Mouse (Mus musculus) hindbrain, postnatal 0 days (tissue): ENCODE measurements around the gene Flrt2. TPM values are rescaled to one million over a fixed set of nuclear protein-coding genes. Genes with fewer than 3 reads are reported as not detected.

Experiments
- ATAC-seq: fragments of 200-750 bp; cut with Nextera tagmentation; 2 replicates; pipeline ENCODE4 v1.8.0; 2017; ENCODE audit warnings: mild to moderate bottlenecking, moderate TSS enrichment, moderate library complexity
- DNase-seq: peaks from one replicate; pipeline ENCODE4 v3.0.0-alpha.2; 2015; ENCODE audit warnings: low spot score
- H3K27ac ChIP-seq: fragments of 300-500 bp; sonication (generic); 2 replicates; pipeline ENCODE4 v1.5.1; 2014; ENCODE audit warnings: mild to moderate bottlenecking
- H3K27me3 ChIP-seq: fragments of 300-500 bp; sonication (generic); 2 replicates; pipeline ENCODE4 v1.6.1; 2014; ENCODE audit warnings: low read length, mixed read lengths; ENCODE audit not compliant: insufficient read depth
- H3K36me3 ChIP-seq: fragments of 300-500 bp; sonication (generic); 2 replicates; pipeline ENCODE4 v1.6.1; 2014; ENCODE audit warnings: low read length, mixed read lengths; ENCODE audit not compliant: insufficient read depth
- H3K4me1 ChIP-seq: fragments of 300-500 bp; sonication (generic); 2 replicates; pipeline ENCODE4 v1.6.1; 2014; ENCODE audit warnings: antibody characterized with exemption, low read length, mixed read lengths; ENCODE audit not compliant: insufficient read depth
- H3K4me2 ChIP-seq: fragments of 300-500 bp; sonication (generic); 2 replicates; pipeline ENCODE4 v1.6.1; 2014; ENCODE audit warnings: low read depth, mild to moderate bottlenecking, low read length, moderate library complexity, mixed read lengths
- H3K4me3 ChIP-seq: fragments of 300-500 bp; sonication (generic); 2 replicates; pipeline ENCODE4 v1.5.1; 2014; ENCODE audit warnings: low read length
- H3K9ac ChIP-seq: fragments of 300-500 bp; sonication (generic); replicated peaks from 2 replicates; pipeline ENCODE4 v1.6.1; 2014; ENCODE audit warnings: mild to moderate bottlenecking, low read length, moderate library complexity, mixed read lengths
- H3K9me3 ChIP-seq: fragments of 300-500 bp; sonication (generic); 2 replicates; pipeline ENCODE4 v1.6.1; 2016; ENCODE audit warnings: low read length, mixed read lengths
- CTCF ChIP-seq: IDR thresholded peaks from 2 replicates; pipeline ENCODE4 v1.5.1; 2016; ENCODE audit warnings: antibody characterized with exemption, control low read depth, low read depth
- WGBS: fragments of 180-500 bp; shearing (Covaris S2); extraction: QIAGEN DNeasy Blood & Tissue Kit; methylation state at CpG from one replicate; pipeline ENCODE4 v1.1.7; 2014; 5-methylcytosine and 5-hydroxymethylcytosine counted together
- polyA plus RNA-seq: library from polyadenylated mRNA; unstranded; fragments of >200 nt; fragmentation: Nextera tagmentation; extraction: Ambion mirVana; gene quantifications from 2 replicates; pipeline ENCODE4 v1.2.1, GENCODE M21; 2015
- total RNA-seq: library from RNA; depleted of rRNA; stranded (reverse); fragments of >200 nt; gene quantifications from 2 replicates; pipeline ENCODE4 v1.2.3, GENCODE M21; 2014

Gene Flrt2
- total and polyA plus RNA-seq, 2 experiments from 2014 or later = 12.5 to 40.9 TPM

- DNase-seq = no peak
- ATAC-seq = peak; percentile 3; the same call in 1 of the 2 replicates
- WGBS = 0% methylated on average over 26 of the region's 28 CpGs
- Histone ChIP-seq H3K36me3 (no peaks in the 10 kb centered on the region), H3K4me2 (peak overlapping the region; percentile 75), H3K9me3 (no peaks in the 10 kb centered on the region), H3K4me1 (0 out of 2 replicates have a peak, but pooled peaks cover 9% of the 10 kb centered on the region), H3K27ac (peak overlapping the region; percentile 92), H3K4me3 (peak overlapping the region; percentile 67), H3K9ac (peak overlapping the region; percentile 64), H3K27me3 (no peaks in the 10 kb centered on the region)
- TF ChIP-seq CTCF = 0 out of 2 replicates have a peak, but pooled peaks have one; percentile 12
These were observed 4.0 kb downstream of the Flrt2 start for GRCm38 (mm10) chr12:95695834-95696521.

- no peak for ATAC-seq
- Histone ChIP-seq H3K4me2 (peak overlapping the region; percentile 75), H3K27ac (peak overlapping the region; percentile 92; the same call in 1 of the 2 replicates), H3K9ac (peak overlapping the region; percentile 64), H3K9me3 (no peaks in the 10 kb centered on the region), H3K36me3 (no peaks in the 10 kb centered on the region), H3K4me3 (peak overlapping the region; percentile 67), H3K4me1 (0 out of 2 replicates have a peak, but pooled peaks cover 6% of the 10 kb centered on the region), H3K27me3 (no peaks in the 10 kb centered on the region)
- peak; percentile 40 for DNase-seq
- 4% methylated on average over 6 of the region's 6 CpGs for WGBS
- TF ChIP-seq CTCF = no peak
These were observed 4.5 kb downstream of the Flrt2 start for GRCm38 (mm10) chr12:95696522-95697025.

GRCm38 (mm10) chr12:95698556-95698955 is 6.5 kb downstream of the Flrt2 start:
- peak; percentile 49 for TF ChIP-seq CTCF
- H3K9ac ChIP-seq = no peak overlapping the region
- H3K4me2 ChIP-seq = peak overlapping the region; percentile 75
- ATAC-seq (no peak), DNase-seq (peak; percentile 51)
- no peaks in the 10 kb centered on the region for H3K36me3 ChIP-seq
- H3K27ac ChIP-seq = no peak overlapping the region
- no peaks in the 10 kb centered on the region for H3K9me3 ChIP-seq
- H3K4me1 ChIP-seq = 0 out of 2 replicates have a peak, but pooled peaks cover 4% of the 10 kb centered on the region
- WGBS = 43% methylated on average over 1 of the region's 1 CpGs
- H3K4me3 ChIP-seq = peak overlapping the region; percentile 67
- H3K27me3 ChIP-seq = no peaks in the 10 kb centered on the region

GRCm38 (mm10) chr12:95700746-95701145 is 8.7 kb downstream of the Flrt2 start:
- H3K27ac ChIP-seq = no peak overlapping the region
- H3K4me2 ChIP-seq = no peak overlapping the region
- no peak overlapping the region for H3K4me3 ChIP-seq
- H3K36me3 ChIP-seq = no peaks in the 10 kb centered on the region
- H3K9ac ChIP-seq = no peak overlapping the region
- 0 out of 2 replicates have a peak, but pooled peaks cover 4% of the 10 kb centered on the region for H3K4me1 ChIP-seq
- no peak for ATAC-seq
- no peak for DNase-seq
- no peak for TF ChIP-seq CTCF
- WGBS = 72% methylated on average over 2 of the region's 2 CpGs
- no peaks in the 10 kb centered on the region for H3K27me3 ChIP-seq
- no peaks in the 10 kb centered on the region for H3K9me3 ChIP-seq

- no peaks in the 10 kb centered on the region for H3K27me3 ChIP-seq
- H3K36me3 ChIP-seq = no peaks in the 10 kb centered on the region
- H3K4me1 ChIP-seq = 0 out of 2 replicates have a peak, but pooled peaks cover 4% of the 10 kb centered on the region
- TF ChIP-seq CTCF = no peak
- no peak overlapping the region for H3K9ac ChIP-seq
- DNase-seq (no peak), ATAC-seq (no peak)
- H3K9me3 ChIP-seq = no peaks in the 10 kb centered on the region
- H3K4me2 ChIP-seq = no peak overlapping the region
- no peak overlapping the region for H3K27ac ChIP-seq
- no peak overlapping the region for H3K4me3 ChIP-seq
These were observed 9.6 kb downstream of the Flrt2 start for GRCm38 (mm10) chr12:95701580-95701979.

- 89% methylated on average over 3 of the region's 3 CpGs for WGBS
- no peak for DNase-seq
- no peak overlapping the region for H3K9ac ChIP-seq
- no peaks in the 10 kb centered on the region for H3K9me3 ChIP-seq
- H3K27me3 ChIP-seq = no peaks in the 10 kb centered on the region
- ATAC-seq = no peak
- no peaks in the 10 kb centered on the region for H3K36me3 ChIP-seq
- TF ChIP-seq CTCF = no peak
- H3K4me1 ChIP-seq = no peaks in the 10 kb centered on the region
- no peak overlapping the region for H3K27ac ChIP-seq
- no peak overlapping the region for H3K4me2 ChIP-seq
- no peak overlapping the region for H3K4me3 ChIP-seq
These were observed 13.0 kb downstream of the Flrt2 start for GRCm38 (mm10) chr12:95705006-95705405.

- H3K4me3 ChIP-seq = no peak overlapping the region
- no peak overlapping the region for H3K27ac ChIP-seq
- H3K9ac ChIP-seq = no peak overlapping the region
- WGBS = 100% methylated on average over 2 of the region's 2 CpGs
- ATAC-seq (no peak), DNase-seq (no peak)
- H3K4me1 ChIP-seq = no peaks in the 10 kb centered on the region
- H3K9me3 ChIP-seq = no peaks in the 10 kb centered on the region
- TF ChIP-seq CTCF = peak; percentile 34; the same call in 1 of the 2 replicates
- no peaks in the 10 kb centered on the region for H3K27me3 ChIP-seq
- no peak overlapping the region for H3K4me2 ChIP-seq
- no peaks in the 10 kb centered on the region for H3K36me3 ChIP-seq
These were observed 31.2 kb downstream of the Flrt2 start for GRCm38 (mm10) chr12:95723265-95723664.
